In genomic region chr8:108566035-108566434, GRCm38 (mm10) we compare ENCODE assay signal across 15 mouse cellular contexts.
DNase-seq lines count a peak whose midpoint lies in the region; ATAC-seq lines count a peak whose summit lies in the region.
"Had no signal": no experiment of that assay in that cellular context is flagged by ENCODE, and none has a peak within 500 bp of the region (broad histone marks: within the 10 kb centered on the region; RNA-seq: fewer than 3 reads in every experiment).

No protein-coding gene starts in this region.

- 0 out of 2 replicates have a peak overlapping the region, but pooled peaks have one; percentile 5 for H3K4me2 ChIP-seq in neural tube, embryonic 15.5 days
- H3K4me2 ChIP-seq: heart, embryonic 11.5 days; hindbrain, embryonic 15.5 days; limb, embryonic 12.5 days; lung, embryonic 14.5 days had no signal

- no peaks in the 10 kb centered on the region for H3K9me3 ChIP-seq in neural tube, embryonic 15.5 days (replicated peaks)
- H3K9me3 ChIP-seq: hindbrain, embryonic 15.5 days had no signal

- 48% methylated on average over 12 of the region's 12 CpGs for whole genome bisulfite sequencing in neural tube, embryonic 15.5 days

- H3K4me1 ChIP-seq in neural tube, embryonic 15.5 days = no peaks in the 10 kb centered on the region
- H3K4me1 ChIP-seq: hindbrain, embryonic 15.5 days; megakaryocyte, embryonic 14.5 days had no signal

- DNase-seq in heart, adult 11 months = peak; percentile 85
- no peak for DNase-seq in heart, postnatal 10 days
- DNase-seq in neural tube, embryonic 10.5 days (ENCODE audit: extremely low spot score, low spot score) = no peak
- DNase-seq in left cerebral cortex, adult 18-20 months (ENCODE audit: low spot score in 2 of 2) = peak; percentile 39 to 68
- DNase-seq in telencephalon, adult 2 months (ENCODE audit: low read depth, low spot score) = peak; percentile 19
- DNase-seq in thymus, adult 18-20 months = no peak
- DNase-seq: adrenal gland, adult 8-10 months; kidney, postnatal 14 days; lung, embryonic 14.5 days had no signal

- no peak overlapping the region for H3K27ac ChIP-seq in neural tube, embryonic 15.5 days (replicated peaks)
- H3K27ac ChIP-seq: hindbrain, embryonic 15.5 days; limb, embryonic 12.5 days had no signal

- H3K4me3 ChIP-seq in neural tube, embryonic 15.5 days (replicated peaks) = no peak overlapping the region
- H3K4me3 ChIP-seq: hindbrain, embryonic 15.5 days; limb, embryonic 12.5 days; megakaryocyte, embryonic 14.5 days had no signal

- H3K36me3 ChIP-seq in neural tube, embryonic 15.5 days = no peaks in the 10 kb centered on the region
- H3K36me3 ChIP-seq: hindbrain, embryonic 15.5 days; limb, embryonic 12.5 days had no signal

- no peaks in the 10 kb centered on the region for H3K27me3 ChIP-seq in neural tube, embryonic 15.5 days (replicated peaks)
- H3K27me3 ChIP-seq: CH12.LX; hindbrain, embryonic 15.5 days; limb, embryonic 12.5 days had no signal

- intact Hi-C loops in heart, postnatal 10 days (cut with DNase I) = no loop called here

- no peak overlapping the region for H3K9ac ChIP-seq in neural tube, embryonic 15.5 days (replicated peaks)
- H3K9ac ChIP-seq: hindbrain, embryonic 15.5 days; limb, embryonic 12.5 days; lung, embryonic 14.5 days had no signal

- ATAC-seq in neural tube, embryonic 15.5 days (ENCODE audit: low FRiP score) = no peak

Comparison
In these comparisons a context has a peak if more than half of its experiments do, and no peak if none do; other contexts are left out.
1. DNase-seq: peak in heart, adult 11 months (single experiment), left cerebral cortex, adult 18-20 months (2 of 2) and telencephalon, adult 2 months (single experiment); none in heart, postnatal 10 days (0 of 2), neural tube, embryonic 10.5 days (single experiment) and thymus, adult 18-20 months (0 of 2).